Mouse (Mus musculus) heart, adult 11 months (tissue): Measurements from ENCODE around the gene Ggt6.

ENCODE experiments used
- DNase-seq: peaks from one replicate; pipeline ENCODE4 v3.0.0; 2022

Ggt6 gene

DNA sequence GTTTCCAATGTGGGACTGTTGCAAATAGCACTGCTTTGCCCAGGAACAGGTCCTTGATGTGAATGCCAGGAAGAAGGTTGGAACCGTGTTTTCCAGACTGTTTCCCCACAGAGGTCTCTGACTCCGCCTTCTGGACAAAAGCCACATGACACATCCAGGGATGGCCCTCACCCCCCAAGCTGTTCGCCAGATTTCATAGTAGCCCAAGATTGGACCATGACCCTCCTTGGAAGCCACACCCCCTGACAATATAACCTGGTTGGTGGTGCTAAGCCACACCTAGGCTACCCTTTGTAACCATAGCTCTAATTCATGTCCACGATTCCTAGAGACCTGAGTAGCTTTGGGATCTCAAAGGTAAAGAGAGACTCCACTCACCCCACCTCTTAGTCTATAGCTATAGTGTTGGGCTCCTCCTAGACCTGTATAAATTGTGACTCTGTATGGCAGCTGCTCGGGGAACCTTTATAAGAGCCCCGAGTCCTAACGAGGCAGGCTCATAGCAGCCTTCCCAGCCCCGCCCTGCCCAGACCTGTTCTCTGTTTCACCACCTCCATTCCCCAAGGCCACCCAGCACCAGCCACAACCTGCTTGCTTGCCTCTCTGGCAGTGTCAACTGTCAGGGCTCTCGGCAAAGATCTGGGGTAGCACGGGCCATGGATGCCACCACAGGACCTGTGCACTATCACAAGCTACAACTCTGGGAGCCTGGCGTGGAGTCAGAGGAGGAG lies at the start of gene Ggt6:
Gene Ggt6 (plus strand): TSS at position 564 of the 731 bp plus-strand sequence.
- peak; percentile 94 for DNase-seq

DNA sequence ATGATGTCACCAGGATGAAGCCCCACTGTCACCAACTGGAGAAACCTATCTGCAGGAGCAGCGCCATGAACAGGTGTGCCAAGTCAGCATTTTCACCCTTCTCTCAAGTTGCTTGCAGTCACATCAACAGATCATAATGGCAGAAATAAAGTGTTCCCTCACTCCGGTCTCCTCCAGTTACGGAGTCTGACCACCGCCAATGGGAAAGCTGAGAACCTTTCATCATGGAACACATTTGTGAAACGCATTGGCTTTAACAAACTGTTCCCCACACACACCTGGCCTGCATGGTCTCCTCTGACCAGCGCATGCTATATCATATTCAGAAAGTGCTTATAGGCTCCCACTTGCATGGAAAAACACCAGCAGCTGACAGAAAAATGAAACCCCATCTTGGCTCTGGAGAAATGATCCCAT lies 47.2 kb upstream of the Ggt6 start:
- DNase-seq = peak; percentile 73

GRCm38 (mm10) chr11:72389407-72390142 lies 45.8 kb upstream of the Ggt6 start:
- peak; percentile 86 for DNase-seq

DNA sequence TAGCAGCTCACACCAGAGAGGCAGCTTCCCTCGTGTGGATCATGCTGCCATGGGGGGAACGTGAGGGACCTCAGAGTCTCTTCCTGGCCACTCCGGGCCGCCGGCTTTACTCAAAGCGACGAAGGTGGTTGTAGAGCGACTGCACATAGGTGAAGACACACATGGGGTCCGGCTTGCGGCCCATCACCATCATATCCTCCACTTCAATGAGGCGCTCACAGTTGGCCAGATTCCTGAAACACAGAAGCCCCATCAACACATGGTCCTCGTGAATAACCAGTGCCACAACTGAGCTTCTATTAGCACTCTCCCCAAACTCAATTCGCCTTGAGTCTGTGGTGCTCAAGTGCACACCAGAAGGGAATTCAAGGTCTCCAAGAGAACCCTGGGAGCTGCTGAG lies 44.1 kb upstream of the Ggt6 start:
- DNase-seq = peak; percentile 94

- DNase-seq = no peak
These were observed 42.1 kb upstream of the Ggt6 start for GRCm38 (mm10) chr11:72393243-72393642.

GRCm38 (mm10) chr11:72393669-72394068 lies 41.7 kb upstream of the Ggt6 start:
- peak; percentile 98 for DNase-seq

DNA sequence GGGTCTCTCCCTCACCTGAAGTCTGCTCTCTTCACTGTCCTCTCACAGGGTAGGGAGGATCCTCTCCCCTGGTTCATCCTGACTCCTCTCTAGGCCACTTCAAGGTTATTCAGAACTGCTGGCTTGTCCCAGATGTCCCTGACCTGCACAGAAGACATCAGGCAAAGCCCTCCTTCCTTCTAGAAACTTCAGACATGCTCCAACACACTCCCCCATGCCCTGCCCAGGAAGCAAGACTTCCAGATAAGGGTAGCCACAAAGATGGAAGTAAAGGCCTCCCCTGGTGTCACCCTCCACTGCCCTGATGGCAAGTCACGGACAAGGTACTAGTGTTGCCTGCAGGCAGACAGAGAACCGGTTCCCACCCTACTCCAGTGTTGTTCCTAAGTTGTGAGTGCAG lies 40.6 kb upstream of the Ggt6 start:
- no peak for DNase-seq

DNA sequence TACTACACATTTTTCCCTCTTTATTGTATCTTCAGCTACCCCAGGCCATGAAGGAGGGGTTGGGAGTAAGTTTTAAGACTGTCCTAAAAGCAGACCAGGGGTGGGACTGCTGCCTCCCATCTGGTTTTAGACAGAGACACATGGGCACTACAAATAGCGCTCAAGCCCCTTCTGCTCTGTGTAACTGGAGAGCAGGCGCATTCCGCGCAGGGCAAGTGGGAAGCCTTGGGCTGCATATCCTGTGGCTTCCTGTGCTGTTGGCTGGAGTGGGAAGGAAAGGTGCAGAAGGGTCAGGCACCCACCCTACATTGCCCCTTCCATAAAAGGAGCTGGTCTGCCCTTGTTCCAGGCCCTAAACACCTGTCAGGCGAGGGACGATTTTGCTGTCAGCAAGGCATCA lies 39.7 kb upstream of the Ggt6 start:
- peak; percentile 94 for DNase-seq

DNA sequence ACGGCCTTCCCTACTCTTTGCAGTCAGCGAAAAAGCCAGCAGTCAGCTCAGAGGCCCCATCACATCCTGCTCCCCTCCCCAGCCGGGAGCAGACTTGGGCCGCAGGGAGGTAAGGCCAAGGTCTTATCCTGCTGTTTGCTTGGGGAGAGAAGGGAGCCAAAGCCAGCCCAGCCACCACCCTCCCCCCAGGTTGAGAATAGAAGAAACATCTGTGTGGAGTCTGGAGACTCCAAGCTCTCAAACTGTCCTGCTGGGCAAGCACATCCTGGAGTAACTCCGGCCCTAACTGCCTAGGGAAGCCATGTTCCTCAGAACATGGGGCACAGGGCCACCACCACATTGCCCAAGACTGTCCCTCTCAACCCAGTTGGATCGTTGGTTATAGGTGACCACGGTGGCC lies 38.7 kb upstream of the Ggt6 start:
- peak; percentile 99 for DNase-seq

DNA sequence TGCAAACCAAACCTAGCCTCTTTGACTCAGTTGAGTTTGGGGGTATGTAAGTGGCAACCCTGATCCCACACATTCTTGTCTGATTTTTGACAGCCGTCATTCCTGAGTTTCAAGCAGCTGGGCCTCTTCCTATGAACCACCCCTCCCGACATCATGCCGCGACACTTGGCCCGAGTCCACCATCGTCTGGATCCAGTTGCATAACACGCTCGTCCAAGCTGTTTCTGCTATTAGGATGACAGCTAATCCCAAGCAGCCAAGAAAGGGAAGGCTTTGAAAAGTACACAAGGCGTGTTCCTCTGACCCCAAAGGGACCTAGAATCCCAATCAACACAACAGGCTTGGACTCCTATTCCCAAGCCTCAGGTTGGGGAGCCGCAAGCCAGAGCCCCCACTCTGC lies 38.3 kb upstream of the Ggt6 start:
- DNase-seq = peak; percentile 99

DNA sequence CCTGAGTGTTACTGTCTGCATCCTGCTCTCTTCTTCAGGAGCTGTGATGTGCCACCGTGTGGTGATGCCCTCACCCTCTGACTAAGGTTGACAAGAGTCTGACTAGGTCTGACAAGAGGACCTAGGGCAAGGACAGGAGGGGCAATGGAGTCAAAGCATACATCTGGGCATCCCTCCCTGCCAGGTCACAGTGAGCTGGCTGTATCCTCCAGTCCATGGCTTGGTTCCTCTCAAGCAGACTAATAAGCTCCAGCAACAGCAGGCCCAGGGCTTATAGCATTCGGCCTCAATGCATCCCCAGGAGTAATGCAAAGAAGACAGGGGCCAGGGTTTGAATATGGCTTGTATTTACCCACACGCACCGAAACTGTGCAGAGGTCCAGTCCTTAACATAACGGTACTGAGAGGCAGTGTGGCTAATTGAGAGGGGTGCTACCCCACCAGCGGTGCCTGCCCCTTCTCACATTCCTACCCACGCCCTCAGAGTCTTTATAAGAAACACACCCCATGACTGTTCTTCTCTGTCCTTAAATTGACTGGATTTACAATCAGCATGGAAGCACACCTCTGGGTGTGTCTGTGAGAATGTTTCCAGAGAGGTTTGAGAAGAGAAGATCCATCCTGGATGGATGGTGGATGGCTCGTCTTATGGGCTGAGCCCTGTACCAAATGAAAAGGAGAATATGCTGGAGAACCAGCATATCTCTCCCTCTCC lies 37.4 kb upstream of the Ggt6 start:
- DNase-seq = peak; percentile 93

GRCm38 (mm10) chr11:72401068-72401467 lies 34.3 kb upstream of the Ggt6 start:
- peak; percentile 81 for DNase-seq

GRCm38 (mm10) chr11:72402017-72402416 lies 33.3 kb upstream of the Ggt6 start:
- DNase-seq = peak; percentile 89

DNA sequence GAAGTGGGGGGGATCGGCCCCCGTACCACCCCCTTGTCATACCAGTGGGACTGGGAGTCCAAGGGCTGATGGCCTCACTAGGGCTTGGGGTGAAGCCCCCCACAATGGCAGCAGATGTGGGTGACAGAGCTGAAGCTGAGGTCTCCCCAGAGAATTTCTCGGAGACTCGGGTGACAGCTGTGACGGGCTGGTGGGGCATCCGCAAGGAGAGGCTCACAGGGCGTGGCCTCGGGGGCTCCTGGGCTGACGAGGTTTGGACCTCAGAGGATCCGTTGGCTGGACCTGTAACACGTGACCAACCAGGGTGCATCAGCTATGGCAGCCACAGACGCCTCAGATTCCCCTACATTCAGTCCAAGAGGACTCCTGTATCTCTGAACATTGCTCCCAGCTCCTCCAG lies 32.4 kb upstream of the Ggt6 start:
- DNase-seq = peak; percentile 91

- DNase-seq = peak; percentile 91
These were observed 29.8 kb upstream of the Ggt6 start for GRCm38 (mm10) chr11:72405532-72405931.

DNA sequence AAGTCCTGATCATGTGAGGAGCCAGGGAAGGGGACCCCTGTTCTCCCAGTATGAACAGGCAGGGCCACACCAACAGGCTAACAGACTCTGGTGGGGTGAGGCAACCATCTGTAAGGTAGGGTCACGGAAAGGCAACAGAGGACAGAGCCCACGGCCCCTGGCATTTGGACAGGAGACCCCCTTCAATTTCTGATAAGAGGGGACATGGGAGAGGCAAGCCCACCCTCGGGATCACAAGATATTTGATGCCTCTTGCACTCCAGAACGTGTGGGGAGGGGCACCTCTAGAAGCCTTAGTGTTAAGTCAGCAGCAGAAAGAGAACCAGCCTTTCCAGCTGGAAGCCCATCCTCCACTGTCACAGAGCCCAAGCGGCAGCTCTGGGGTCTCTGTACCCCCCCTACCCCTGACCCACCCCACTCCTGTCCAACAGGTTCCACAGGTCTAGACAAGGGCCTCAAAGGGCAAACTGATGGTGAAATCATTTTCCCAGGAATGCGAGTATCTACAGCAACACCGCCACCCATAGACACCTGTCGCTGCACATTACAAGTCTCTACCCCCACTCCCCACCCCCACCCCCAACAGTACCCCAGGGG lies 29.1 kb upstream of the Ggt6 start:
- peak; percentile 89 for DNase-seq

DNA sequence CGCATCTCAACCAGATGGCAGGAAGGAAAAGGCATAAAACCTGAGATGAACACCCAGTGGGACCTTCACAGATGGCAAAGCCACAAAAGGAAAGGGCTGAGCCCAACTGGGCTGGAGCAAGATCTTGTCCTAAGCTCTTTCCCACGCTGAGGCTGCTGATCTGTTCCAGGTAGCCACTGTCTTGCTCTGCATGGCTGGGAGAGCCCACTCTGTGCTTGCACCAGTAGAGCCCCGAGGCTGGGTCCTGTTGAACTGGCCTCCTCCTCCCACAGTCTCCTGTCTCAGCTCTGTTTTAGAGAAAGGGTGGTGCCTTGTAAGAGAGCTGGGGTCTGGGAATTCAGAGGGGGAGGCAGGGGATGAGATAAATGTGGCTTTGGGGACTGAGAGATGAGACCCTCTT lies 28.2 kb upstream of the Ggt6 start:
- DNase-seq = peak; percentile 91

DNA sequence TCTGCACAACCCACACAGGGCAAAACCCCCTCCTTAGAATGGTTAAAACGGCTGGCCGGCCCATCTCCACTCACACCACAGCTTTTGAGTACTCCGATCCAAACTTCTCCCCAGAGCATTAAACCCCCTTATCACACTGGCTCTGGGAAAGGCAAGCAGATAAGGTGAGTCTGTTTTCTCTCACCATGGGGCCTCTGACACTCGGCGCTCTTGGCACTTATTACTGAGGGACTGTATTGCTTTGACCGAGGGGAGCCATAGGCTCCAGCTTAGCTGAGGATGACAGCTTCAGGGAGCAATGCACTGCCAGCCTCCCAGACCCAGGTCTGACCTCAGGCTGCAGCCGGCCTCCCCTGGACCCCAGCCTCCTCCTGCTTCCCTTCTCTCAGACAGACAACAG lies 27.8 kb upstream of the Ggt6 start:
- DNase-seq = peak; percentile 98

GRCm38 (mm10) chr11:72408451-72409170 lies 26.7 kb upstream of the Ggt6 start:
- peak; percentile 94 for DNase-seq

DNA sequence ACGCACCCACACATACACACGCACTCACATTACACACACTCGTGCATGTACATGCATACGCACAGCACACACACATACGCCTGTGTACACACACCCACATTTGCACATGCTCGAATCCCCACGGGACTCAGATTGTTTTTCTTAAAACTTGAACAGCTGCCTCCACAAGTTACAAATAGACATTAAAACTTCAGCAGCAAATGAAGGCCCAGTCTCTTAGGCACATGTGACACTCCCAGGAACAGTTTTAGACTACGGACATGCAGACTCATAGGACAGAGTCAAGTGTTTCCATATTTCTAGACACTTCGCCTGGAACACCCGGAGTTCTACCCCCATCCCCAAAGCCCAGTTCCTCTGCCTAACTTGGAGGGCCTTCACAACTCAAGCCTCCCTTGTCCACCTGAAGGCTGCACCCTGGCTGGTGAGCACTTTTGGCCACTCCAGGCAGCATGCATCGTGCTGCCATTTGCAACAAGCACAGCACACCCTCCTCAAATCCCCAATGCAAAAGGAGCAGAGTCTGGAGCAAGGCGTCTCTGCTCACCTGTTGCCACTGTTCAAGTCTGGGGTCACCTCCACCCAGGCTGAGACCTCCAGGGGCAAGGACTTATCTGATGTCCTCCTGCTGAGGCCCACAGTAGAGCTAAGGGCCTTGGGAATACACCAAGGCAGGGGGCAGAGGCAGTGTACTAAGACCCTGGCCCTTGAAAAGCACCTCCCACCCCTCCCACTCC lies 25.5 kb upstream of the Ggt6 start:
- peak; percentile 91 for DNase-seq

DNA sequence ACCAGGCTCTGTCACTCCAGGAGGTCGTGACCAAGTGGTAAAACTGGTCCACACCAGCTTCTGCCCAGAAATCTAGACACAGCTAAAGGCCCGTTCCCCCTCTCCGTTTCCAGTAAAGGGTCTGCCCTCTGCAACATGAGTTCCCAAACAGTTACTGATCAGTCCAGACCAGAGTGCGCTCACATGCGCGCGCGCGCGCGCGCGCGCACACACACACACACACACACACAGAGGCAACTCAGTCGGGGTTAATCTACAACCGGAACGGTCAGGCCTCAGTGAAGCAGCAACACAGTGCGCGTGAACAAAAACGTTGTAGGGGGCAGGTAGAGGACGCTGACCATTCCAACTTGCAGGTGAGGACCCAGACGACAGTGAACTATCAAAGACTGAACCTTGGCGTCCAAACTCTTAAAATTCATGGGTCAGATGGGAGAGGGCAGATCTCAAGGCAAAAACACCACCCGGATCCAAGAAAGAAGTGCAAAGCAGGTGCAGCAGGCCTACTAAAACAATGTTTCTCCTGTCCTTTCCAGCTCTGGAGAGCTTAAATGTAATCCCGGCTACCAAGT lies 24.7 kb upstream of the Ggt6 start:
- DNase-seq = peak; percentile 92
